Mouse (Mus musculus): Measurements from ENCODE around the gene Ctbp1. TPM values are rescaled to one million over a fixed set of nuclear protein-coding genes. Genes with fewer than 3 reads are reported as not detected.

Ctbp1 gene
- polyA plus RNA-seq, 1 experiment from 2014 or later = 221 TPM

- H3K9ac ChIP-seq (ENCODE audit: low read length) = no peak overlapping the region
- H3K27ac ChIP-seq (ENCODE audit: low read length) = no peak overlapping the region
- 0 out of 2 replicates have a peak, but pooled peaks cover 7% of the 10 kb centered on the region for H3K4me1 ChIP-seq (ENCODE audit: control insufficient read depth, insufficient read depth, low read length)
- no peaks in the 10 kb centered on the region for H3K27me3 ChIP-seq (ENCODE audit: control insufficient read depth, insufficient read depth, low read length)
- no peak for ATAC-seq (ENCODE audit: insufficient read depth, low FRiP score)
- H3K4me3 ChIP-seq (replicated peaks; ENCODE audit: low read length) = no peak overlapping the region
- WGBS = 73% methylated on average over 7 of the region's 7 CpGs
- no peak overlapping the region for H3K4me2 ChIP-seq (ENCODE audit: low read depth, low read length)
- H3K36me3 ChIP-seq (ENCODE audit: control insufficient read depth, insufficient read depth, low read length) = no peaks in the 10 kb centered on the region
- no peaks in the 10 kb centered on the region for H3K9me3 ChIP-seq (replicated peaks; ENCODE audit: control insufficient read depth, low read length)
Measured at GRCm38 (mm10) chr5:33204284-33204683, 70.5 kb downstream of the Ctbp1 start.

GRCm38 (mm10) chr5:33203691-33204242 lies 71.0 kb downstream of the Ctbp1 start:
- 0 out of 2 replicates have a peak, but pooled peaks cover 7% of the 10 kb centered on the region for H3K4me1 ChIP-seq (ENCODE audit: control insufficient read depth, insufficient read depth, low read length)
- H3K4me2 ChIP-seq (ENCODE audit: low read depth, low read length) = peak overlapping the region; percentile 47
- H3K36me3 ChIP-seq (ENCODE audit: control insufficient read depth, insufficient read depth, low read length) = no peaks in the 10 kb centered on the region
- 0 out of 2 replicates have a peak overlapping the region, but pooled peaks have one; percentile 48 for H3K9ac ChIP-seq (ENCODE audit: low read length)
- ATAC-seq (ENCODE audit: insufficient read depth, low FRiP score) = peak; percentile 80; the same call in 1 of the 2 replicates
- WGBS = 10% methylated on average over 9 of the region's 9 CpGs
- peak overlapping the region; percentile 15; the same call in 1 of the 2 replicates for H3K4me3 ChIP-seq (replicated peaks; ENCODE audit: low read length)
- H3K9me3 ChIP-seq (replicated peaks; ENCODE audit: control insufficient read depth, low read length) = no peaks in the 10 kb centered on the region
- no peaks in the 10 kb centered on the region for H3K27me3 ChIP-seq (ENCODE audit: control insufficient read depth, insufficient read depth, low read length)
- peak overlapping the region; percentile 14; the same call in 1 of the 2 replicates for H3K27ac ChIP-seq (ENCODE audit: low read length)

GRCm38 (mm10) chr5:33203171-33203565 lies 71.6 kb downstream of the Ctbp1 start:
- Histone ChIP-seq H3K4me2 (ENCODE audit: low read depth, low read length) (no peak overlapping the region), H3K4me1 (ENCODE audit: control insufficient read depth, insufficient read depth, low read length) (0 out of 2 replicates have a peak, but pooled peaks cover 7% of the 10 kb centered on the region), H3K36me3 (ENCODE audit: control insufficient read depth, insufficient read depth, low read length) (no peaks in the 10 kb centered on the region), H3K9me3 (replicated peaks; ENCODE audit: control insufficient read depth, low read length) (no peaks in the 10 kb centered on the region), H3K27ac (ENCODE audit: low read length) (no peak overlapping the region), H3K9ac (ENCODE audit: low read length) (no peak overlapping the region), H3K27me3 (ENCODE audit: control insufficient read depth, insufficient read depth, low read length) (no peaks in the 10 kb centered on the region), H3K4me3 (replicated peaks; ENCODE audit: low read length) (no peak overlapping the region)
- 82% methylated on average over 6 of the region's 6 CpGs for WGBS
- no peak for ATAC-seq (ENCODE audit: insufficient read depth, low FRiP score)

GRCm38 (mm10) chr5:33202516-33203170 lies 72.2 kb downstream of the Ctbp1 start:
- Histone ChIP-seq H3K9ac (ENCODE audit: low read length) (no peak overlapping the region), H3K4me2 (ENCODE audit: low read depth, low read length) (no peak overlapping the region), H3K9me3 (replicated peaks; ENCODE audit: control insufficient read depth, low read length) (no peaks in the 10 kb centered on the region), H3K36me3 (ENCODE audit: control insufficient read depth, insufficient read depth, low read length) (no peaks in the 10 kb centered on the region), H3K4me1 (ENCODE audit: control insufficient read depth, insufficient read depth, low read length) (0 out of 2 replicates have a peak, but pooled peaks cover 7% of the 10 kb centered on the region), H3K27ac (ENCODE audit: low read length) (no peak overlapping the region), H3K27me3 (ENCODE audit: control insufficient read depth, insufficient read depth, low read length) (no peaks in the 10 kb centered on the region), H3K4me3 (replicated peaks; ENCODE audit: low read length) (no peak overlapping the region)
- ATAC-seq (ENCODE audit: insufficient read depth, low FRiP score) = no peak
- 72% methylated on average over 13 of the region's 13 CpGs for WGBS

GRCm38 (mm10) chr5:33201697-33202096 lies 73.1 kb downstream of the Ctbp1 start:
- H3K9me3 ChIP-seq (replicated peaks; ENCODE audit: control insufficient read depth, low read length) = no peaks in the 10 kb centered on the region
- H3K4me2 ChIP-seq (ENCODE audit: low read depth, low read length) = no peak overlapping the region
- H3K9ac ChIP-seq (ENCODE audit: low read length) = no peak overlapping the region
- H3K36me3 ChIP-seq (ENCODE audit: control insufficient read depth, insufficient read depth, low read length) = no peaks in the 10 kb centered on the region
- ATAC-seq (ENCODE audit: insufficient read depth, low FRiP score) = no peak
- no peak overlapping the region for H3K4me3 ChIP-seq (replicated peaks; ENCODE audit: low read length)
- no peak overlapping the region for H3K27ac ChIP-seq (ENCODE audit: low read length)
- no peaks in the 10 kb centered on the region for H3K27me3 ChIP-seq (ENCODE audit: control insufficient read depth, insufficient read depth, low read length)
- WGBS = 46% methylated on average over 13 of the region's 13 CpGs
- 0 out of 2 replicates have a peak, but pooled peaks cover 7% of the 10 kb centered on the region for H3K4me1 ChIP-seq (ENCODE audit: control insufficient read depth, insufficient read depth, low read length)

- Histone ChIP-seq H3K27ac (ENCODE audit: low read length) (no peak overlapping the region), H3K4me2 (ENCODE audit: low read depth, low read length) (no peak overlapping the region), H3K4me3 (replicated peaks; ENCODE audit: low read length) (no peak overlapping the region), H3K36me3 (ENCODE audit: control insufficient read depth, insufficient read depth, low read length) (no peaks in the 10 kb centered on the region), H3K4me1 (ENCODE audit: control insufficient read depth, insufficient read depth, low read length) (0 out of 2 replicates have a peak, but pooled peaks cover 7% of the 10 kb centered on the region), H3K9me3 (replicated peaks; ENCODE audit: control insufficient read depth, low read length) (no peaks in the 10 kb centered on the region), H3K27me3 (ENCODE audit: control insufficient read depth, insufficient read depth, low read length) (no peaks in the 10 kb centered on the region), H3K9ac (ENCODE audit: low read length) (no peak overlapping the region)
- no peak for ATAC-seq (ENCODE audit: insufficient read depth, low FRiP score)
- WGBS = 34% methylated on average over 1 of the region's 1 CpGs
Measured at GRCm38 (mm10) chr5:33200071-33200470, 74.7 kb downstream of the Ctbp1 start.

Other genes starting within 250 kb of the Ctbp1 start
- gene Slc5a1, start 170.8 kb downstream of the Ctbp1 start, polyA plus RNA-seq (2015; fragmentation: Nextera tagmentation; extraction: Ambion mirVana) = 14.1 and 19.6 TPM in 2 replicates
- gene Spon2, start 56.5 kb downstream of the Ctbp1 start, polyA plus RNA-seq (2015; fragmentation: Nextera tagmentation; extraction: Ambion mirVana) = 60.9 and 73.3 TPM in 2 replicates
- 111 and 121 TPM in 2 replicates for gene Maea, start 60.5 kb upstream of the Ctbp1 start, polyA plus RNA-seq (2015; fragmentation: Nextera tagmentation; extraction: Ambion mirVana)
- gene Uvssa, start 103.6 kb upstream of the Ctbp1 start, polyA plus RNA-seq (2015; fragmentation: Nextera tagmentation; extraction: Ambion mirVana) = 9.5 and 9.8 TPM in 2 replicates
- not detected in 2 replicates for gene Nkx1-1, start 159.0 kb upstream of the Ctbp1 start, polyA plus RNA-seq (2015; fragmentation: Nextera tagmentation; extraction: Ambion mirVana)

Data from stomach, embryonic 16.5 days (tissue).